Mouse (Mus musculus): ENCODE measurements at regions not wholly inside any gene's neighbourhood (a gene's known extent, or its start where the extent isn't known, plus 50 kb on each side); places are given as distances from the start of the nearest gene placed in this dataset.

GRCm38 (mm10) chr11:38224300-38224699 is 988.5 kb upstream of the Tenm2 start:
- DNase-seq = peak; percentile 3 to 29

- no peak for DNase-seq
These were observed 967.6 kb upstream of the Tenm2 start for GRCm38 (mm10) chr11:38203347-38203746.

- peak; percentile 6 to 20 for DNase-seq
These were observed 965.5 kb upstream of the Tenm2 start for GRCm38 (mm10) chr11:38201136-38201741.

- DNase-seq = peak; percentile 14 to 17
These were observed 958.0 kb upstream of the Tenm2 start for GRCm38 (mm10) chr11:38193719-38194118.

- peak; percentile 28 to 53 for DNase-seq
These were observed 956.3 kb upstream of the Tenm2 start for GRCm38 (mm10) chr11:38191895-38192547.

GRCm38 (mm10) chr11:38191437-38191836 is 955.7 kb upstream of the Tenm2 start:
- no peak for DNase-seq

- peak; percentile 47 to 51 for DNase-seq
These were observed 935.0 kb upstream of the Tenm2 start for GRCm38 (mm10) chr11:38170721-38171120.

- no peak for DNase-seq
These were observed 922.5 kb upstream of the Tenm2 start for GRCm38 (mm10) chr11:38158310-38158709.

- DNase-seq = no peak
These were observed 921.2 kb upstream of the Tenm2 start for GRCm38 (mm10) chr11:38156944-38157343.

- no peak for DNase-seq
These were observed 919.9 kb upstream of the Tenm2 start for GRCm38 (mm10) chr11:38155706-38156105.

- DNase-seq = no peak
These were observed 907.7 kb upstream of the Tenm2 start for GRCm38 (mm10) chr11:38143436-38143835.

GRCm38 (mm10) chr11:38128851-38129250 is 893.1 kb upstream of the Tenm2 start:
- DNase-seq = no peak

GRCm38 (mm10) chr11:38123789-38124330 is 888.1 kb upstream of the Tenm2 start:
- DNase-seq = no peak

- DNase-seq = no peak
These were observed 886.7 kb upstream of the Tenm2 start for GRCm38 (mm10) chr11:38122474-38122873.

- DNase-seq = no peak
These were observed 885.4 kb upstream of the Tenm2 start for GRCm38 (mm10) chr11:38121051-38121616.

GRCm38 (mm10) chr11:38117741-38118140 is 882.0 kb upstream of the Tenm2 start:
- no peak for DNase-seq

- no peak for DNase-seq
These were observed 856.4 kb upstream of the Tenm2 start for GRCm38 (mm10) chr11:38092202-38092601.

GRCm38 (mm10) chr11:38075171-38075732 is 839.5 kb upstream of the Tenm2 start:
- no peak for DNase-seq

GRCm38 (mm10) chr11:38069635-38070034 is 833.9 kb upstream of the Tenm2 start:
- DNase-seq = no peak

GRCm38 (mm10) chr11:38067682-38068081 is 831.9 kb upstream of the Tenm2 start:
- DNase-seq = no peak

- no peak for DNase-seq
These were observed 830.3 kb upstream of the Tenm2 start for GRCm38 (mm10) chr11:38066091-38066490.

GRCm38 (mm10) chr11:38060105-38060504 is 824.3 kb upstream of the Tenm2 start:
- no peak for DNase-seq

- no peak for DNase-seq
These were observed 823.1 kb upstream of the Tenm2 start for GRCm38 (mm10) chr11:38058896-38059295.

GRCm38 (mm10) chr11:38036582-38036981 is 800.8 kb upstream of the Tenm2 start:
- no peak for DNase-seq
